Mouse (Mus musculus) liver, embryonic 14.5 days (tissue): ENCODE results near the gene Micall2. TPM values are rescaled to one million over a fixed set of nuclear protein-coding genes. Genes with fewer than 3 reads are reported as not detected.
"Not testable (repeated sequence)": the region's sequence is repeated elsewhere in the genome, so short reads cannot be mapped to it uniquely, and the experiment has no call there.

ENCODE experiments used
- ATAC-seq: fragments of 200-750 bp; cut with Nextera tagmentation; 2 replicates; pipeline ENCODE4 v1.8.0; 2017; ENCODE audit warnings: moderate number of reproducible peaks, mild to moderate bottlenecking, moderate library complexity; ENCODE audit not compliant: insufficient read depth
- DNase-seq, 3 experiments: peaks; one replicate each; pipeline ENCODE4 v3.0.0-alpha.2; 2012 to 2013; ENCODE audit warnings: low read depth in 3 of 3, low spot score in 3 of 3
- H3K27ac ChIP-seq: fragments of 300-500 bp; sonication (generic); 2 replicates; pipeline ENCODE4 v1.5.1; 2014; ENCODE audit warnings: moderate library complexity, mild to moderate bottlenecking, control low read depth, inconsistent platforms
- H3K27me3 ChIP-seq: fragments of 300-500 bp; sonication (generic); 2 replicates; pipeline ENCODE4 v1.6.1; 2014; ENCODE audit warnings: mild to moderate bottlenecking, low read length, moderate library complexity; ENCODE audit not compliant: control insufficient read depth, insufficient read depth
- H3K36me3 ChIP-seq: fragments of 300-500 bp; sonication (generic); replicated peaks from 2 replicates; pipeline ENCODE4 v1.6.1; 2014; ENCODE audit warnings: low read depth; ENCODE audit not compliant: control insufficient read depth, insufficient read depth
- H3K4me1 ChIP-seq, 2 experiments: fragments of 200-500 bp in 1 of 2; fragments of 300-500 bp in 1 of 2; sonication (generic) in 1 of 2; replicated peaks; 2 replicates each; pipeline ENCODE4 v1.6.1; 2012 to 2014; ENCODE audit warnings: antibody characterized with exemption in 1 of 2, inconsistent platforms in 1 of 2, low read length in 1 of 2; ENCODE audit not compliant: control insufficient read depth in 2 of 2, insufficient read depth in 2 of 2
- H3K4me2 ChIP-seq: fragments of 300-500 bp; sonication (generic); 2 replicates; pipeline ENCODE4 v1.6.1; 2014; ENCODE audit warnings: low read depth, mild to moderate bottlenecking, control low read depth, moderate library complexity
- H3K4me3 ChIP-seq, 2 experiments: fragments of 200-500 bp in 1 of 2; fragments of 300-500 bp in 1 of 2; sonication (generic) in 1 of 2; 2 replicates each; pipeline ENCODE4 v1.5.1; 2012 to 2014; ENCODE audit warnings: low read depth in 2 of 2, low read length in 2 of 2, mild to moderate bottlenecking in 2 of 2, control low read depth in 1 of 2, inconsistent platforms in 1 of 2, moderate library complexity in 1 of 2; ENCODE audit not compliant: insufficient read depth in 1 of 2
- H3K9ac ChIP-seq: fragments of 300-500 bp; sonication (generic); replicated peaks from 2 replicates; pipeline ENCODE4 v1.6.1; 2014; ENCODE audit warnings: mild to moderate bottlenecking, control low read depth, moderate library complexity
- H3K9me3 ChIP-seq: fragments of 300-500 bp; sonication (generic); 2 replicates; pipeline ENCODE4 v1.6.1; 2016; ENCODE audit warnings: low read length, mixed read lengths; ENCODE audit not compliant: control insufficient read depth
- CTCF ChIP-seq: IDR thresholded peaks from 2 replicates; pipeline ENCODE4 v1.5.1; 2016; ENCODE audit warnings: antibody characterized with exemption, low read depth, control low read depth
- EP300 ChIP-seq: IDR thresholded peaks from 2 replicates; pipeline ENCODE4 v1.6.1; 2016; ENCODE audit warnings: antibody characterized with exemption, low read depth
- WGBS: fragments of 180-500 bp; shearing (Covaris S2); extraction: QIAGEN DNeasy Blood & Tissue Kit; methylation state at CpG from one replicate; pipeline ENCODE4 v1.1.7; 2014; ENCODE audit not compliant: insufficient replicate concordance; 5-methylcytosine and 5-hydroxymethylcytosine counted together
- polyA plus RNA-seq, 2 experiments: library from polyadenylated mRNA; depleted of rRNA in 1 of 2; stranded (reverse) in 1 of 2; unstranded in 1 of 2; fragments of >200 nt; fragmentation: Nextera tagmentation in 1 of 2; extraction: Ambion mirVana in 1 of 2; gene quantifications; 2 replicates each; pipeline versions ENCODE4 v1.2.1 to v1.2.3; 2012 to 2014

Gene Micall2
- polyA plus RNA-seq, 2 experiments, result 8.4 to 10.3 TPM

DNA sequence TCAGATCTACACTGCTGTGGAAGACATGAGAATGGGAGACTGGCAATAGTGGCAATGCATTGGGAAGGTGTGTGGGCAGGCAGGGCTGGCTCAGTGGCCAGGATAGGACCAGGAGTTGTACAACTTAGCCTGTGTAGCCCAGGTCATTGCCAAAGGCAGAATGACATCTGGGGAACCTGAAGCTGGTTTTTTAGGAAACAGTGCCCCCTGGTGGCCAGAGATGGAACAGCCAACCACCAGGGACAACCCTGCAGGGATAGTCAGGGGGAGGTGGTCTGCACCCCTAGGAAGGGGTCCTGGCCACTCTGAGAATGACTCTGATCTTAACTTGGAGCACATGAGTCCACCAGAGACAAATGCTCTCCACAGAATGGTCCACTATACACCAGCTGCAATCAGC lies 14.4 kb upstream of the Micall2 start:
- no peak overlapping the region for H3K9ac ChIP-seq
- H3K4me2 ChIP-seq, result no peak overlapping the region
- no peaks in the 10 kb centered on the region; the same call in 1 of the 2 replicates for H3K36me3 ChIP-seq
- ATAC-seq (no peak), DNase-seq (no peak)
- no peaks in the 10 kb centered on the region for H3K9me3 ChIP-seq
- no peaks in the 10 kb centered on the region for H3K4me1 ChIP-seq
- TF ChIP-seq CTCF (peak; percentile 97), EP300 (no peak)
- no peak overlapping the region for H3K4me3 ChIP-seq
- H3K27me3 ChIP-seq, result no peaks in the 10 kb centered on the region
- H3K27ac ChIP-seq, result no peak overlapping the region

DNA sequence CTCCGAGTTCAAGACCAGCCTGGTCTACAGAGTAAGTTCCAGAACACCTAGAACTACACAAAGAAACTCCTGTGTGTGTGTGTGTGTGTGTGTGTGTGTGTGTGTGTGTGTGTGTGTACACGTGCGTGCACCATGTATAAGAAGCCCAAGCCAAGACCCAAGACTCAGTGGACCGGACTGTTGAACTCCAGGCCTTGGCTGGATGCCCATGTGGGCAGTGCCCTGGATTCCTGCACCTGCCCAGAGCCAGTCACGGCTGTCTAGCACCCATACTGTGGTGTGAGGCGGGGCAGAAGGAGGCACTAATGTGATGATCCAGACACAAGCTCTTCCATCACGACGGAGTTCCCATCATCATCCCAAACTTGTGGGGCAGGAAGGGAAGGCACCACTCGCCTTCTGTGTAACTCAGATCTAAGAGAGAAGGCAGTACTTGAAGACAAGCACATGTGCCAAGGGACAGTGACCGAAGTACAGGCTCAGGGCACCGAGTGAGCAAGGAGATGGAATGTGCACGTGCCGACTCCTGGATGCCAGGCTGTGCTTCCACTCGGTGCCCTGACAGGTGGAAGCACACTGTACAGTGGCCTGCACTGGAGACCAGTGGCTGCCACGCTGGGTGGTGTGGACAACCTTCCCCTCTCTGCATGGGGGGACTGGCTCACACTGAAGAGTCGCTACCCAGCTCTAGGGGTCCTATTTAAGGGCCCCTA lies 13.4 kb upstream of the Micall2 start:
- ATAC-seq (no peak), DNase-seq (no peak)
- Histone ChIP-seq H3K4me2 (no peak overlapping the region), H3K27ac (no peak overlapping the region), H3K36me3 (no peaks in the 10 kb centered on the region; the same call in 1 of the 2 replicates), H3K9me3 (no peaks in the 10 kb centered on the region), H3K9ac (no peak overlapping the region), H3K27me3 (no peaks in the 10 kb centered on the region), H3K4me3 (no peak overlapping the region), H3K4me1 (no peaks in the 10 kb centered on the region; a peak in 1 of 4 replicates)
- TF ChIP-seq CTCF (no peak), EP300 (no peak)
- WGBS, result 76% methylated on average over 16 of the region's 16 CpGs

DNA sequence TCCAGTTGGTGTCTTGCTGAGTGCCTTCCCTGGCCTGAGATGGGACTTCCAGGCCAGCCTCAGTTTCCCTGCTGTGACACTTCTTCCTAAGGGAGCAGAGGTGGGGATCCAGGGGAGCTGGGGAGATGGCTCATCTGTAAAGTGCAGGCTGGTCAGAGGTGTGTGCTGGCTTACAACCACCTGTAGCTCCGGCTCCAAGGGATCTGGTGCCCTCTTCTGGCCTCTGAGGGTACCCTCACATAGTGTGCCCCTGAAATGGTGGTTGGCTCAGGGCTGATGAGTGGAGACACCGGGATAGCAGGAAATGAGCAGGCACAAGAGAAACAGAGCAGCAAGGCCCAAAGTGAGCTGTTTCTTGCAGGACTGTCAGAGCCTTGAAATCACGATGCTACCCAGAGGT lies 9.6 kb upstream of the Micall2 start:
- TF ChIP-seq EP300 (no peak), CTCF (peak; percentile 98)
- Histone ChIP-seq H3K4me1 (peaks cover 5 to 12% of the 10 kb centered on the region in 2 experiments), H3K4me2 (no peak overlapping the region), H3K27ac (no peak overlapping the region), H3K36me3 (no peaks in the 10 kb centered on the region), H3K9ac (no peak overlapping the region), H3K4me3 (no peak overlapping the region), H3K27me3 (no peaks in the 10 kb centered on the region), H3K9me3 (no peaks in the 10 kb centered on the region)
- 6% methylated on average over 3 of the region's 3 CpGs for WGBS
- DNase-seq (peak in 1 of 3 experiments; percentile 58), ATAC-seq (peak; percentile 78)

DNA sequence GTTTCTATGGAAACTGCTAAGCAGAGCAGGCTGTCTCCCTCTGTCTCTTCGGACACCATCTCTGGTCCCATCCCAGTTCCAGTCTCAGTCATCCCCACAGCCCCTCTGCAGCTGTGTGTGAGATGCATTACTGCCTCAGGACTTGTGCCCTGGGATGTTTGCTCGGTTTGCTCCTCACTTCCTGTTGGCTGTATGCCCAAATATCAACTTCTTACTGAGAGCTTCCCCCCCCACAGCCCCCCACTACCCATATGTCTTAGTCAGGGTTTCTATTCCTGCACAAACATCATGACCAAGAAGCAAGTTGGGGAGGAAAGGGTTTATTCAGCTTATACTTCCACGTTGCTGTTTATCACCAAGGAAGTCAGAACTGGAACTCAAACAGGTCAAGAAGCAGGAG lies 6.5 kb upstream of the Micall2 start:
- not testable (repeated sequence) for DNase-seq, H3K27me3 ChIP-seq, ATAC-seq, H3K36me3 ChIP-seq, H3K9me3 ChIP-seq, H3K27ac ChIP-seq, H3K4me2 ChIP-seq, H3K9ac ChIP-seq, H3K4me3 ChIP-seq
- H3K4me1 ChIP-seq, result peaks cover 27 to 34% of the 10 kb centered on the region in 2 experiments
- 19% methylated on average over 3 of the region's 3 CpGs for WGBS

DNA sequence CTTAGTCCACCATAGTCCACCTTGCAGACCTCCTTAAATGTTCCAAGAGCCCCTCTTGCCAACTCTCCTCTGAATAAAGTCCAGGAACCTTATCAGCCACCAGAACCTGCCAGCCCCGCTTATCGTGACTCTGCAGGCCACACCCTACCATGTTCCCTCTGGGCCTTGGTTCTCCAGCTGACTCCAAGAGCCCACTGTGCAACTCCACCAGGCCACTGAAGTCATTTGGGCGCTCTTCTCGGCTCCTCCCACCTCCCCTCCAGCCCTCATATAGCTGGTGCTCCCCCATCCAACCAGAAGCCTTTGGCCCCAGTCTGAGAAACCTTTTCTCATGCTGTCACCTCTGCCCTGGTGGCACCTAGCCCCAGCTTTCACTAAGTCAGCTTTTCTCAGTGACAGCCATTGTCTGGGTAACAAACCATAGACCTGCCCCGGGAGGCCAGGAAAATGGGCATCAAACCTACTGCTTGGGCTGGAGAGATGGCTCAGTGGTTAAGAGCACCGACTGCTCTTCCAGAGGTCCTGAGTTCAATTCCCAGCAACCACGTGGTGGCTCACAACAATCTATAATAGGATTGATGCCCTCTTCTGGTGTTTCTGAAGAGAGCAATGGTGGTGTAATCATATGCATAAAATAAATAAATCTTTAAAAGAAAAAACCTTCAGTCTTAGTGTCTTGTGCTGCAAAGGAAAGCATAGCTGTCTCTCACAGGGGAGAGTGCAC lies 2.6 kb upstream of the Micall2 start:
- no peaks in the 10 kb centered on the region for H3K9me3 ChIP-seq
- peak overlapping the region; percentile 96 for H3K4me2 ChIP-seq
- TF ChIP-seq CTCF (peak; percentile 47), EP300 (peak; percentile 97)
- H3K9ac ChIP-seq, result peak overlapping the region; percentile 68
- DNase-seq, result peak; percentile 92 to 94 (median 94)
- H3K36me3 ChIP-seq, result no peaks in the 10 kb centered on the region
- H3K27ac ChIP-seq, result peak overlapping the region; percentile 96
- H3K27me3 ChIP-seq, result no peaks in the 10 kb centered on the region
- peaks cover 42 to 57% of the 10 kb centered on the region in 2 experiments for H3K4me1 ChIP-seq
- 31% methylated on average over 7 of the region's 7 CpGs for WGBS
- peak; percentile 76 for ATAC-seq
- H3K4me3 ChIP-seq, result peak overlapping the region; percentile 28 to 53
